Mouse (Mus musculus): ENCODE data around the gene Gemin7.

Gemin7 gene

GRCm38 (mm10) chr7:19577877-19578414, 551 bp upstream of the Gemin7 start:
- no peak for DNase-seq (ENCODE audit: extremely low read depth, low read depth, low spot score)

DNA sequence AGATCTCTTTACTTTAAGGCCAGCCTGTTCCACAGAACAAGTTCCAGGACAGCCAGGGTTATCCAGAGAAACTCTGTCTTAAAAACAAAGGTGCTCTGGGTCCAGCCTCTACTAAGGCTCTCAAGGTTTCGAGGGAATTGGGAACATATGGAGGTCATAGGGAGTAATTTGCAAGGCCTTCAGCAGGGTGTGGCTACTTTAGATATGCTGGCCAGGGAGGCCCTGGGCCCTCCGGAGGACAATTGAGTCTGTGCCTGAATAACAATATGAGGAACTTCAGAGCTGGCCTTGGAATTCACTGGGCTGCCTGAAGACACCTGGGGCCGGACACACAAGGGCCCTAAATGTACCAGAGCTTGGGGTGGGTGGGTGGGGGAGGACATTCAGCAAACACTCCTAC, 1.8 kb downstream of the Gemin7 start:
- DNase-seq (ENCODE audit: extremely low read depth, low read depth, low spot score): no peak

GRCm38 (mm10) chr7:19573776-19574140, 3.6 kb downstream of the Gemin7 start:
- no peak for DNase-seq (ENCODE audit: extremely low read depth, low read depth, low spot score)

GRCm38 (mm10) chr7:19572926-19573775, 4.2 kb downstream of the Gemin7 start:
- no peak for DNase-seq (ENCODE audit: extremely low read depth, low read depth, low spot score)

GRCm38 (mm10) chr7:19569647-19570046, 7.7 kb downstream of the Gemin7 start:
- DNase-seq (ENCODE audit: extremely low read depth, low read depth, low spot score): no peak

GRCm38 (mm10) chr7:19567426-19567825, 10.0 kb downstream of the Gemin7 start:
- DNase-seq (ENCODE audit: extremely low read depth, low read depth, low spot score): no peak

DNA sequence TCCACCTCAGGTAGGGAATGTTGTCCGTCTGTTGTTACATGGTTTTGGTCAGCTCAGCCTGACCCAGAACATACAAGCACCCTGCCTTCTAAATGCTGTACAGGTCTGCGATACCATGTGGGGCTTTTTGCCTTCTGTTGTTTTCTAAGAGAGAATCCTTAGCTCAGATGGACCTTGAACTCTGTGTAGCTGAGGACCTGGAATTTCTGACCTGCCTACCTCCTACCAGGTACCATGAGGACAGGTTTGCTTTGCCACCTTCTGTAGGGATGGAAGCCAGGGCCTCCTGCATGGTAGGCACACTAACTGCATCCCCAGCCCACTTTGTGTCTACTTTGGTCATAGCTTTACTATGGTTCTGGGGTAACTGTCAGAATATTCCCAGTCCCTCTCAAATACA, 11.6 kb downstream of the Gemin7 start:
- no peak for DNase-seq (ENCODE audit: extremely low read depth, low read depth, low spot score)

DNA sequence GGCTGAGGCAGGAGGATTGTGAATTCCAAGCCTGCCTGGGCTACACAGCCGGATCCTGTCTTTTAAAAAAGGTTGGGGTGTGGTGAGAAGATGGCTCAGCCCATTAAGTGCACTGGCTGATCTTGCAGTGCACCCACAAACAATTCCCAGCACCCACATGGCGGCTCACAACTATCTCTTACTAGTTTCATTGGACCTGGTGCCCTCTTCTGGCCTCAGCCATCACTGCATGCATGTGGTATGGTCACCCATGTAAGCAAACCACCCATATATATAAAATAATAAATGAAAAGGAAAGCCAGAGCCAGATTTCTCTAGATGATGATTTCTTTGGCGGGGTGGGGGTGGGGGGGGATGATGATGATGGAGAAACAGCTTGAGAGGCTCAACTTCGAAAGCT, 12.9 kb downstream of the Gemin7 start:
- DNase-seq (ENCODE audit: extremely low read depth, low read depth, low spot score): no peak

- no peak for DNase-seq (ENCODE audit: extremely low read depth, low read depth, low spot score)
These were observed 13.5 kb downstream of the Gemin7 start for GRCm38 (mm10) chr7:19563884-19564283.

- no peak for DNase-seq (ENCODE audit: extremely low read depth, low read depth, low spot score)
These were observed 14.6 kb downstream of the Gemin7 start, which contains the start of gene Ppp1r37 for GRCm38 (mm10) chr7:19562643-19563410. Gene Ppp1r37 (minus strand): TSS chr7:19563076.

- no peak for DNase-seq (ENCODE audit: extremely low read depth, low read depth, low spot score)
These were observed 15.4 kb downstream of the Gemin7 start for GRCm38 (mm10) chr7:19561765-19562642.

GRCm38 (mm10) chr7:19561431-19561764, 16.0 kb downstream of the Gemin7 start:
- DNase-seq (ENCODE audit: extremely low read depth, low read depth, low spot score): no peak

- DNase-seq (ENCODE audit: extremely low read depth, low read depth, low spot score): no peak
These were observed 16.7 kb downstream of the Gemin7 start for GRCm38 (mm10) chr7:19560491-19561260.

- no peak for DNase-seq (ENCODE audit: extremely low read depth, low read depth, low spot score)
These were observed 18.4 kb downstream of the Gemin7 start for GRCm38 (mm10) chr7:19558965-19559364.

DNA sequence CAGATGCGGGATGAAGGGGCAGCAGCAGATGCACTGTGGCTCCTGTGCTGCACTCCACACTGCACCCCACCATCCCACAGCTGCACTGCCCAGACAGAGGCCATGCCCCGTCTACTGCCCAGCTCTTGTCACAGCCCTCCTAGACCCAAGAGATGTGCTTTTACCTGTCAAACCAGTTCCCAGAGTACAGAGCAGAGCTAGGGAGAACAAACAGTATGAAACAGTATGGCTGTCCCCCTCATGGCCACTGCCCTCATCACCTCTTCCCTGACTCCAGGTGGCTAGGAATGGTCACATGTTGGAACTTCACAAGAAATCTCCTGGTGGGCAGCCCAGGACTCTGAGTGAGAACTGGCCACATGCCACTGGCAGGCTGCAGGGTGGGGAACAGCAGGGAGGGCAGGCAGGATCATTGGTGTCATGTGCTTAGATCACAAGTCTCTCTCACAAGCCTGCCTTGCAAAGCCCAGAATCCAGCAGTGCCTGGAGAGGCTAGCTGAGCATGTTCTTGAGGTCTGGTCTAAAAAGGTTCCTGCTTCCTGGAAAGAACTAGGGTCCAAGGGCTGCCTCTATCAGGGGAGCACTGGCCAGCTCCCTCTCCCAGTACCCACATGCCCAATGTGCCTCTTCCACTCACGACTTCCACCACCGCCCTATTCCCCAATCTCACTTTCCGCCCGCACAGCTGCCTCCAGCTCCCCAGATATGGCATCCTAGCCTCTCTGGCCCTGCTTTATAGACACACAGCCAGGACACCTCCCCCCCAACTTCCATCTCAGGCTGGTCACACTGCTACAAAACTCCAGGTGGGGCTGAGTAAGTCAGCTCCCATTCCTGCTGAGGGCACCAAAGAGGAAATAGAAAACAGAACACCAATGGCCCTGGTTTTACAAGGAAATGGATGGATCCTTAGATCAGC, 19.2 kb downstream of the Gemin7 start:
- DNase-seq (ENCODE audit: extremely low read depth, low read depth, low spot score): no peak

DNA sequence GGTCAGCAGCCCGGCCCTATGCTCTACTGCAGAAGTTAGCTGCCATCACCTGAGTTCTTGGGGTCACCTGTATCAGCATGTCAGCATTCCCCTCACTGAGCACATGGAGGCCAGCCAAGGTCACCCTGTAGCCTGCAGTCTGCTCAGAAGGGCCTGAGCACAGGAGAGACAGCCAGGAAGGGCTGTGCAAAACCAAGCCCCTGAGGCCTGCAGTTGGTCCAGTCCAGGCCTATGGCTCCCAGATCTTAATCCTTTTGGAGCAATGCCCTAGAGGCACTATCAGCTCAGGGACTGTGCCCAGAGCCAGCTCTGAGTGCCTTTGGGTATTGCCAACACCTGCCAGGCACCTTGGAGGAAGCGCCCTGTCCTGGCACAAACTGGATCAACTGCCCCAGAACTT, 20.3 kb downstream of the Gemin7 start:
- no peak for DNase-seq (ENCODE audit: extremely low read depth, low read depth, low spot score)

DNA sequence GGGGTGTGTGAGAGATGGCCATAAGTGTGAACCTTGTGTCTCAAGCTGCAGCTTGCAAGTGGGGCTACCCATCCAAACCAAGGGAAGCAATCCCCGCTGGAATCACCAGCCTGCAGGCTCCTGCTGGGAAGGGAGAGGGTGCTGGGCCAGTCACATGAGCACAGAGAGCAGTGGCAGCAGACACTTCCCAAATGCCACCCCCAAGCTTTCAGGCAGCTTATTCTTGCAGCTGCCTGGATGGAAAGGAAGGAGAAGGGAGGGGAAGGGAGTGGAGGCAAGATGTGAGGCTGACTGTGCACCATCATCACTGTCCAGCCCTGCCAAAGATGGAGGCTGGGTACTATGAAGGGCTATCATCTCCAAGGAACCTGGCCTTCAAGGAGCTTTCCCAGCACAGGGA, 23.2 kb downstream of the Gemin7 start:
- no peak for DNase-seq (ENCODE audit: extremely low read depth, low read depth, low spot score)

- DNase-seq (ENCODE audit: extremely low read depth, low read depth, low spot score): no peak
These were observed 25.0 kb downstream of the Gemin7 start for GRCm38 (mm10) chr7:19552443-19552842.

DNA sequence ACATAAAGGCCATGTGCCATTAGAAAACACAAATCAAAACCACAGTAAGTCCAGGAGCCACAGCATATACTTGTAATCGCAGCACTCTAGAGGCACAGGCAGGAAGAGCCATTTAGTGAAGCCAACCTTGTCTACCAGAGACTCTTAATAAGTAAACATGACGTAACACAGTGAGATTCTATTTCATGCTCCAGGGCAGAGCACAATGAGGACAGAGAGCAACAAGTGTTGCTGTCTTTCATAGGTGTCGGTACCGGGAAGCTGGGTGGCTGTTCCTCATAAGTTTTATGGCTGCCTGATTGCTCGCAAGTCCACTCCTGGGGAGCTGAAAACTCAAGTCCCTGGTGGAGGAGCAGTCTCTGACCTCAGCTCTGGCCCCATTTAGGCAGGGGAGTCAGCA, 25.8 kb downstream of the Gemin7 start:
- DNase-seq (ENCODE audit: extremely low read depth, low read depth, low spot score): peak; percentile 72

All from fat pad, adult 2 months (tissue).